Mouse (Mus musculus): Measurements from ENCODE around the gene Upf1. TPM values are rescaled to one million over a fixed set of nuclear protein-coding genes. Genes with fewer than 3 reads are reported as not detected.

Gene Upf1
- polyA plus RNA-seq, 1 experiment from 2014 or later, result 32.8 TPM

- Histone ChIP-seq H3K36me3 (peaks cover 68% of the 10 kb centered on the region), H3K4me2 (replicated peaks) (no peak overlapping the region), H3K27me3 (peaks cover 30% of the 10 kb centered on the region), H3K9me3 (no peaks in the 10 kb centered on the region), H3K9ac (replicated peaks) (no peak overlapping the region), H3K4me3 (no peak overlapping the region), H3K4me1 (peaks cover 32% of the 10 kb centered on the region), H3K27ac (replicated peaks) (no peak overlapping the region)
- 98% methylated on average over 6 of the region's 6 CpGs for WGBS
- no peak for ATAC-seq (ENCODE audit: low FRiP score, low read depth)
Measured at GRCm38 (mm10) chr8:70332878-70333202, 20.2 kb downstream of the Upf1 start.

GRCm38 (mm10) chr8:70332070-70332877 lies 20.8 kb downstream of the Upf1 start:
- 22% methylated on average over 41 of the region's 41 CpGs for WGBS

GRCm38 (mm10) chr8:70331526-70331925 lies 21.6 kb downstream of the Upf1 start:
- no peaks in the 10 kb centered on the region for H3K9me3 ChIP-seq
- H3K4me1 ChIP-seq, result peaks cover 32% of the 10 kb centered on the region
- H3K4me3 ChIP-seq, result no peak overlapping the region
- H3K9ac ChIP-seq (replicated peaks), result no peak overlapping the region
- peaks cover 30% of the 10 kb centered on the region for H3K27me3 ChIP-seq
- H3K4me2 ChIP-seq (replicated peaks), result no peak overlapping the region
- 58% methylated on average over 19 of the region's 19 CpGs for WGBS
- no peak for ATAC-seq (ENCODE audit: low FRiP score, low read depth)
- no peak overlapping the region for H3K27ac ChIP-seq (replicated peaks)
- H3K36me3 ChIP-seq, result peaks cover 61% of the 10 kb centered on the region

More at GRCm38 (mm10) chr8:70332070-70332877, 20.8 kb downstream of the Upf1 start:
- no peaks in the 10 kb centered on the region for H3K9me3 ChIP-seq
- H3K4me2 ChIP-seq (replicated peaks), result no peak overlapping the region; the same call in 1 of the 2 replicates
- peaks cover 67% of the 10 kb centered on the region for H3K36me3 ChIP-seq
- H3K27me3 ChIP-seq, result peaks cover 30% of the 10 kb centered on the region
- no peak overlapping the region; the same call in 1 of the 2 replicates for H3K9ac ChIP-seq (replicated peaks)
- ATAC-seq (ENCODE audit: low FRiP score, low read depth), result peak; percentile 69
- H3K4me3 ChIP-seq, result no peak overlapping the region
- H3K4me1 ChIP-seq, result peaks cover 32% of the 10 kb centered on the region
- H3K27ac ChIP-seq (replicated peaks), result 0 out of 2 replicates have a peak overlapping the region, but pooled peaks have one; percentile 15

GRCm38 (mm10) chr8:70330741-70331364 lies 22.2 kb downstream of the Upf1 start:
- ATAC-seq (ENCODE audit: low FRiP score, low read depth), result peak; percentile 78
- peak overlapping the region; percentile 31 for H3K4me2 ChIP-seq (replicated peaks)
- peak overlapping the region; percentile 46; the same call in 1 of the 2 replicates for H3K9ac ChIP-seq (replicated peaks)

GRCm38 (mm10) chr8:70329835-70330740 lies 23.0 kb downstream of the Upf1 start:
- Histone ChIP-seq H3K4me1 (peaks cover 32% of the 10 kb centered on the region), H3K9ac (replicated peaks) (peak overlapping the region; percentile 46), H3K9me3 (no peaks in the 10 kb centered on the region), H3K4me3 (peak overlapping the region; percentile 18), H3K4me2 (replicated peaks) (peak overlapping the region; percentile 31), H3K36me3 (peaks cover 52% of the 10 kb centered on the region), H3K27ac (replicated peaks) (no peak overlapping the region), H3K27me3 (peaks cover 30% of the 10 kb centered on the region)
- peak; percentile 8; the same call in 1 of the 2 replicates for ATAC-seq (ENCODE audit: low FRiP score, low read depth)
- WGBS, result 4% methylated on average over 45 of the region's 45 CpGs

More at GRCm38 (mm10) chr8:70330741-70331364, 22.2 kb downstream of the Upf1 start:
- Histone ChIP-seq H3K36me3 (peaks cover 54% of the 10 kb centered on the region), H3K27ac (replicated peaks) (no peak overlapping the region; the same call in 1 of the 2 replicates), H3K4me1 (peaks cover 32% of the 10 kb centered on the region), H3K27me3 (peaks cover 30% of the 10 kb centered on the region), H3K9me3 (no peaks in the 10 kb centered on the region), H3K4me3 (peak overlapping the region; percentile 18)
- WGBS, result 23% methylated on average over 53 of the region's 53 CpGs

- H3K27ac ChIP-seq (replicated peaks), result no peak within 1 kb of the TSS; the same call in 1 of the 2 replicates
- peaks cover 32% of the 10 kb centered on the region for H3K4me1 ChIP-seq
- H3K27me3 ChIP-seq, result peaks cover 30% of the 10 kb centered on the region
- H3K4me3 ChIP-seq, result peak within 1 kb of the TSS; percentile 18
- peak within 1 kb of the TSS; percentile 46 for H3K9ac ChIP-seq (replicated peaks)
- no peak for ATAC-seq (ENCODE audit: low FRiP score, low read depth)
- H3K36me3 ChIP-seq, result peaks cover 48% of the 10 kb centered on the region
- 20% methylated on average over 14 of the region's 14 CpGs for WGBS
- H3K4me2 ChIP-seq (replicated peaks), result peak within 1 kb of the TSS; percentile 31
- no peaks in the 10 kb centered on the region for H3K9me3 ChIP-seq
Measured at GRCm38 (mm10) chr8:70329124-70329834, 23.8 kb downstream of the Upf1 start, which contains the start of gene Gdf1. TSS of gene Gdf1 (plus strand) at chr8:70329817.

GRCm38 (mm10) chr8:70327512-70327911 lies 25.6 kb downstream of the Upf1 start:
- no peak overlapping the region for H3K4me2 ChIP-seq (replicated peaks)
- H3K9ac ChIP-seq (replicated peaks), result no peak overlapping the region
- WGBS, result 94% methylated on average over 6 of the region's 6 CpGs
- H3K36me3 ChIP-seq, result peaks cover 41% of the 10 kb centered on the region
- no peaks in the 10 kb centered on the region for H3K9me3 ChIP-seq
- no peak overlapping the region for H3K27ac ChIP-seq (replicated peaks)
- no peak overlapping the region for H3K4me3 ChIP-seq
- ATAC-seq (ENCODE audit: low FRiP score, low read depth), result no peak
- peaks cover 31% of the 10 kb centered on the region for H3K4me1 ChIP-seq
- peaks cover 30% of the 10 kb centered on the region for H3K27me3 ChIP-seq

GRCm38 (mm10) chr8:70323716-70324115 lies 29.4 kb downstream of the Upf1 start:
- no peak overlapping the region for H3K9ac ChIP-seq (replicated peaks)
- no peaks in the 10 kb centered on the region for H3K4me1 ChIP-seq
- H3K4me2 ChIP-seq (replicated peaks), result no peak overlapping the region
- no peak overlapping the region for H3K4me3 ChIP-seq
- 0 out of 2 replicates have a peak, but pooled peaks cover 1% of the 10 kb centered on the region for H3K27me3 ChIP-seq
- no peak for ATAC-seq (ENCODE audit: low FRiP score, low read depth)
- no peak overlapping the region for H3K27ac ChIP-seq (replicated peaks)
- H3K36me3 ChIP-seq, result peaks cover 29% of the 10 kb centered on the region
- H3K9me3 ChIP-seq, result no peaks in the 10 kb centered on the region
- WGBS, result 85% methylated on average over 3 of the region's 3 CpGs

- 81% methylated on average over 5 of the region's 5 CpGs for WGBS
- H3K36me3 ChIP-seq, result peaks cover 10% of the 10 kb centered on the region
- H3K9me3 ChIP-seq, result no peaks in the 10 kb centered on the region
- peaks cover 10% of the 10 kb centered on the region for H3K27me3 ChIP-seq
- H3K4me3 ChIP-seq, result 0 out of 2 replicates have a peak overlapping the region, but pooled peaks have one; percentile 55
- H3K27ac ChIP-seq (replicated peaks), result peak overlapping the region; percentile 92
- H3K4me1 ChIP-seq, result peaks cover 38% of the 10 kb centered on the region
- ATAC-seq (ENCODE audit: low FRiP score, low read depth), result no peak
- H3K4me2 ChIP-seq (replicated peaks), result peak overlapping the region; percentile 72
- peak overlapping the region; percentile 57; the same call in 1 of the 2 replicates for H3K9ac ChIP-seq (replicated peaks)
Measured at GRCm38 (mm10) chr8:70317872-70318271, 35.2 kb downstream of the Upf1 start.

GRCm38 (mm10) chr8:70316511-70317504 lies 36.3 kb downstream of the Upf1 start:
- peaks cover 10% of the 10 kb centered on the region for H3K27me3 ChIP-seq
- H3K4me2 ChIP-seq (replicated peaks), result peak overlapping the region; percentile 72
- H3K4me1 ChIP-seq, result peaks cover 38% of the 10 kb centered on the region
- peak; percentile 91 for ATAC-seq (ENCODE audit: low FRiP score, low read depth)
- 6% methylated on average over 14 of the region's 15 CpGs for WGBS
- H3K27ac ChIP-seq (replicated peaks), result peak overlapping the region; percentile 92
- no peaks in the 10 kb centered on the region for H3K9me3 ChIP-seq
- peak overlapping the region; percentile 55 for H3K4me3 ChIP-seq
- H3K36me3 ChIP-seq, result peaks cover 20% of the 10 kb centered on the region
- H3K9ac ChIP-seq (replicated peaks), result peak overlapping the region; percentile 80

All from midbrain, embryonic 12.5 days (tissue).